Mouse (Mus musculus) brain, embryonic 14.5 days (tissue): ENCODE measurements around the gene Olfr1361.

Experiments
- CTCF ChIP-seq: fragments of 200-500 bp; IDR thresholded peaks from 2 replicates; pipeline ENCODE4 v1.5.1; 2012; ENCODE audit warnings: inconsistent platforms, mild to moderate bottlenecking, moderate library complexity, borderline replicate concordance; ENCODE audit not compliant: insufficient read depth, insufficient read length; ENCODE audit errors: extremely low read depth
- POLR2A ChIP-seq: fragments of 200-500 bp; IDR thresholded peaks from 2 replicates; pipeline ENCODE4 v1.6.1; 2012; ENCODE audit warnings: mild to moderate bottlenecking, inconsistent platforms, borderline replicate concordance; ENCODE audit not compliant: poor library complexity, insufficient read depth, insufficient read length, severe bottlenecking; ENCODE audit errors: extremely low read depth

GRCm38 (mm10) chr13:21663286-21663685 lies at the start of gene Olfr1361:
- TF ChIP-seq POLR2A (no peak), CTCF (no peak)
